Mouse (Mus musculus) liver, postnatal 0 days (tissue): ENCODE results near the gene Zcchc9.

Source experiments
- CTCF ChIP-seq: sonication (generic); IDR thresholded peaks from 2 replicates; pipeline ENCODE4 v1.5.1; 2016; ENCODE audit warnings: antibody characterized with exemption, low read depth
- EP300 ChIP-seq: IDR thresholded peaks from 2 replicates; pipeline ENCODE4 v1.6.1; 2016; ENCODE audit warnings: antibody characterized with exemption, low read depth, mild to moderate bottlenecking

GRCm38 (mm10) chr13:91748401-91748800 is 59.1 kb downstream of the Zcchc9 start:
- TF ChIP-seq EP300 (no peak), CTCF (no peak)
